Mouse (Mus musculus) gonadal fat pad, adult 2 months (tissue): ENCODE results near the gene Gper1. TPM values are rescaled to one million over a fixed set of nuclear protein-coding genes. Genes with fewer than 3 reads are reported as not detected.

Source experiments
- DNase-seq: peaks from one replicate; pipeline ENCODE4 v3.0.0-alpha.2; 2012; ENCODE audit warnings: low read depth
- polyA plus RNA-seq: library from polyadenylated mRNA; depleted of rRNA; stranded (reverse); fragments of >200 nt; gene quantifications from 2 replicates; pipeline ENCODE4 v1.2.3, GENCODE M21; 2012

Gene Gper1
- polyA plus RNA-seq, 1 experiment = 11.0 TPM

- no peak for DNase-seq
Measured at GRCm38 (mm10) chr5:139411117-139411516, 11.8 kb upstream of the Gper1 start.

DNA sequence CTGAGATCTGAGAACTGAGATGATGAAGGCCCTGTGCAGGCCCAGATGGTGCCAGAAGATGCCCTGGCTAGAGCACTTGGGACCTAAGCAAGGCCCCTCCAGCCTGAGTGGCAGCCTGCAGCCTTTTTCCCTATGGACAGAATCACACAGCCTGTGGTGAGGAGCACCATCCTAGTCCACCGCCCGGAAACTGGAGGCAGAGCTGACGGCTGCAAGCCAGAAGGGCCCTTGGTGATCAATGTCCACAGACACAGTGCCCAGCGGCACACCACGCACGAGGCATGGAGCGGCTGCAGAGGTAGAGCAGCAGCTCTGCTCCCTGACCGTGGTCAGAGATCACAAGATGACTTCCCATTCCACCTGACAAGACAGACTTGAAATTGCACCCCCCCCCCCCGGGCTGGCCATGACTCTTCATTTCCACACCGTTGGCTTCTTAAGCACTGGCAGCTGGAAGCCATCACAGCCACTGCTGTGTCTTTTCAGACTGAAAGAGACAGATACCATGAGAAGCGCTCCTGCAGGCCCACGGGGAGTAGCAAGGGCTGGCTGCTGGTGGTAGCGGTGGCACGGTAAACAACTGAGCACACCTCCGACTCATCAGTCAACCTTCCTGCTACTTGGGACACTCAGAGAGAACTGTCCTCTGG lies 11.2 kb upstream of the Gper1 start:
- DNase-seq = no peak

GRCm38 (mm10) chr5:139413545-139413944 lies 9.4 kb upstream of the Gper1 start:
- DNase-seq = no peak

DNA sequence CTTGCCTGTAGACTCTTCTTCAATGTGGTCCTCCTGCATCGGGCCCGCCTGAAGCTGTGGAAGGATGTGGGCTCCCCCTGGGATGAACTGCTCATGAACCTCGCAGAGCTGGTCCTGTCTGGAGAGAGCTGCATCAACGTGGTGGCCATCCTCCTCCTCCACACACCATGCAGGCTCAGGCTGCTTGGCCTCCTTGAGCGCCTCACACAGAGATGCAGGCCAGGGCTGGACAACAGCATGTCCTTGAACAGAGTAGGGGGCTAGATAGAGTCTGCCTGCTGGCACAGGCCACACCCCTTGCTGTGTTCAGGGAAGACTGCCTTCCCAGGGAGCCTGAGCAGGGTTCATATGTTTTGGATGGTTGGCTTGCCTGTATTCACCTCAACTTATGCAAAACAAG lies 8.0 kb upstream of the Gper1 start:
- DNase-seq = no peak

DNA sequence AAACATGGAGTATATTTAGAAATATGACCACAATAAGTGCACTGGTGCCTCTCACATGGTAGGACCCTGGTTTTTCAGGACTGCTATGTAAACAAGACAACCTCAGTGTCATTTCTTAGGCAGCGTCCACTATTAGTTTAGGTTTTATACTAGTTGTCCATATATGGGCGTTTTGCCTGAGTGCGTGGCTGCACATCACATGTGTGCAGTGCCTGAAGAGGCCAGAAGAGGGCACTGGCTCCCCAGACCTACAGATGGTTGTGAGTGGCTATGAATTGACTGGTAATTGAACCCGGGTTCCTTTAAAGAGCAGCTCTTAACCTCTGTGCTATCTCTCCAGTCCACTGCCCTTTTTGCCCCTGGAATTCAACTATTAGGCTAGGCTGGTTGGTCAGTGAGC lies 6.0 kb upstream of the Gper1 start:
- DNase-seq = no peak

DNA sequence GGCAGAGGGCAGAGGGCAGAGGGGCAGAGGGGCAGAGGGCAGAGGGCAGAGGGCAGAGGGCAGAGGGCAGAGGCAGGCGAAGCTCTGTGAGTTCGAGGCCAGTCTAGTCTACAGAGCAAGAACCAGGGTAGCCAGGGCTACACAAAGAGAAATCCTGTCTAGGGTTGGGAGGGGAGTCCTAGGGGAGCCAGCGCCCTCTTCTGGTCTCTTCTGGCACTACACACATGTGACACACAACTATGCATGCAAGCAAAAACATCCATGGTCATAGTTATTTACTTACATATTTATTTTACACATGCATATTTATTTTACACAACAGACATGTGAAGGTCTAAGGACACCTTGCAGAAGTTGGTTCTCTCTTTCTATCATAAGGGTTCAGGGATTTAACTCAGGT lies 5.5 kb upstream of the Gper1 start:
- no peak for DNase-seq

DNA sequence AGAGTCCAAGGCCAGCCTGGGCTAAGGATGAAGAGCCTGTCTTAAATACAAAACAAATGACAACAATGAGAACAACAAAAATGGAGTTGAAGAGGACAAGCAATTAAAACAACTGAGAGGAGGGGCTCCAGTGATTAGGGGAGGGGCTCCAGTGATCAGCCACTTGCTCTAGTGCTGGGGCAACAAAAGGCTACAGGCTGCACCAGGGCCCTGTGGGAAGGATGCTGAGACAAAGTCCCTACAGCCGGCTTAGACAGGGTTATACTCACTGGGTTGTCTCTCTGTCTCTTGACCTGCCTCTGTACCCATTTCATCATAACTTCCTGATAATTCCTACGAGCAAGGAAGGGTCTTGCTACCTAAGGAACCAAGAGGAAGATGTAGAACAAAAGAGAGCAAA lies 4.8 kb upstream of the Gper1 start:
- DNase-seq = no peak

DNA sequence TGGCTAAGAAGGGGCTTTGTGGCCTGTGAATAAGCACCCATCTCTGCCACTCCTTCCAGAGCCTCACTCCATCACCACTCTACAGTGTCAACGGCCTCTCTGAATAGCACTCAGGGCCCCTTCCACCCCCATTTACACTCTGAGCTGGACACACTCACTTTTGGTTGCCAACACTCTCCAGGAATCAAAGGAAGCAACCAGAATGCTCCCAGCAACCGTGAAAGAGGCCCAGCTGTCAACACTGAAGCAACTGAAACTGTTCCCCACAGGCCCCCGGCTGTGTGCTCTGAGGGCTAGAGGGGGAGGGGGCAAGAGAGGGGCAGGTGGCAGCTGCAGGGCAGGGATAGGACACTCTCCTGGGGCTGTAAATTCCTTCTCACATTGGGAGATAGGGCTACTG lies 4.3 kb upstream of the Gper1 start:
- no peak for DNase-seq

DNA sequence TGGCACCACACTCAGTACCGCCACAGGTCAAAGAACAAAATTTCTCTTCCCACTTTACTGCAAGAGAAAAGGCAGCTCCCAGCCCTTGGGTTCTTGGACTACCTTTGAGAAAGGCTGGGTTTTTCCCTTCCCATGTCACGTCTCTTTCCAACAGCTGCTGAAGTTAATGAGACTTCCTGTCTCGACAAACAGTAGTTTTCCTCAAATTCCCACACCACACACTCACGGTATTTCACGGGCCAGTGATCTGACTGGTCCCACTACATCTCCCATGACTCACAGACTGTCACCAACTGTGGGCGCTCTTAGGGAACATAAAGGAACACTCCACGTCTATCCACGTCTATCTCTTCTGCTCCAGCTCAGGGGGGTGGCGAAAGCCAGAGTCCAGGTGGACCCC lies 2.2 kb downstream of the Gper1 start:
- DNase-seq = no peak

GRCm38 (mm10) chr5:139427001-139427400 lies 4.0 kb downstream of the Gper1 start:
- no peak for DNase-seq

DNA sequence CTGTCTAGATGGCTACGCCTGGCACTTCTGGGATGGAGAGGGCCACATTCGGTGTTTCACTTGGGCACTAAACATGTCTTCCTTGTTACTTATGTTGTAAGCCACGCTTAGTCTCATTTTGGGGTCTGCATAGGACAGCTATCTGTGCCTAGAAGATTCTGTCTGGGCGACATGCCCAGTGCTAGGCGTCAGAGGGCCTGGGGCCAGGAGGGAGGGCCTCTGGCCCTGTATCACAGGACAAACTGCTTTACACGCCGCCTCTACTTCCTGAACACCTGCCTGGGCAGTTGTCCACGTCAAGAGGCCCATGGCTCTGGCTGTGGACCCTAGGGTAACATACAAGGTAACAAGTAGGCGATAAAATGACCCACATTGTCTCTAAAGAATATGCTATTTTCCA lies 5.0 kb downstream of the Gper1 start:
- DNase-seq = no peak

DNA sequence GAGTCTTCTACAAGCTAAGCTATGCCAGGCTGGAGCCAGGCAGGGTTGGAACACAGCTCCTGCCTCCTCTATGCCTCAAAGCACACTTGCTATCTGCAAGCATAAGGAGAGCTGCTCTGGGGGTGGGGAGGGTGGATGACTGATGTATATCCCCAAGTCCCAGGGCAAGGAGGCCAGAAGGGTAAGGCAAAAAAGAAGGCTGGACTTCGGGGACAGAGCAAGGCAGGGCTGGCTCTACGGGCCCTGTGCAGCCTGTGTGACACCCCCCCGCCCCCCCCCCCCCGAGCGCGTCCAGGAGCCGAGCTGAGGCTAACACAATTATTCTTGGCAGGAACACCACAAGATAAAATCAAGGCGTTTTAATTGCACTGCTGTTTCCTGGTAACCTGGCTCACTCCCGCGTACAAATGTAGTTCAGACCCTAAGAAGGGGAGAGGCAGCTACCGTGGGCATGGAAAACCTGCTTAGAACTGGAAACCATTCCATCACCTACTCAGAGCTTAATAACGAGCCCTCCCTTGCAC lies 6.9 kb downstream of the Gper1 start:
- DNase-seq = peak; percentile 22

DNA sequence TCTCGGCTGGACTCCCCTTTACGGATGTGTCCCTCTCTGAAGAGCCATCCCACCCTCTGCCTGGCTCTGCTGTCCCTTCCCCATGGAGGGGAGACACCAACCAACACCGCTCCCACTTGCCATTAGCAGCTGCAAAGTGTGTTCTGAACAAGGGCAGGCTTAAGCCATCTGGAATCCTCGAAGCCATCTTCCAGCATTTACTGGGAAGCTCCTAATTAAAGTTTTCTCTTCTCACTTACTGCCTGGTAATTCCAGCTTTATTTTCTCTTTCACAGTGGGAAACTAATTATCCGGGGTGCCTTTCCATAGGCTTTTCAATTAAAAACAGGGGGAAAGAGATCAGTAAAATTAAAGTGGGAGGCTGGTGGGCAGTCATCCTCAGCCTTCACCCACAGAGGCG lies 9.4 kb downstream of the Gper1 start:
- DNase-seq = no peak

GRCm38 (mm10) chr5:139432747-139433508 lies 10.0 kb downstream of the Gper1 start:
- DNase-seq = no peak

- no peak for DNase-seq
Measured at GRCm38 (mm10) chr5:139433842-139434568, 11.1 kb downstream of the Gper1 start.

DNA sequence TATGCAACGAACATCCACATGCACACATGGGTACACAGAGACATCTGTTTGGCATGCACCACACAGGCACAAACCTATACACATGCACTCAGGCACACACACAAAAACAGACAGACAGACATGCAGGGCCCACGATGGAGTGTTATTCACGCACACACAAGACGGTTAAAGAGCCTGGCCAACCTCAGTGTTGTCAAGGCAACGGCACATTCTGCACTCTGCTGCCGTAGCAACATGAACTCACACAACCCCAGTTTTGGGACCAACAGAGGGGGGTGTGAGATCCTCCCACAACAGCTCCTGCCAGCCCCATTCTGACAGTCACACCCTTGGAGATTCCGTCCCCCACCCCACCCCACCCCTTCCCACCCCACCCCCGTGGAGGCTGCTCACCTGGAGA lies 12.0 kb downstream of the Gper1 start:
- DNase-seq = no peak

DNA sequence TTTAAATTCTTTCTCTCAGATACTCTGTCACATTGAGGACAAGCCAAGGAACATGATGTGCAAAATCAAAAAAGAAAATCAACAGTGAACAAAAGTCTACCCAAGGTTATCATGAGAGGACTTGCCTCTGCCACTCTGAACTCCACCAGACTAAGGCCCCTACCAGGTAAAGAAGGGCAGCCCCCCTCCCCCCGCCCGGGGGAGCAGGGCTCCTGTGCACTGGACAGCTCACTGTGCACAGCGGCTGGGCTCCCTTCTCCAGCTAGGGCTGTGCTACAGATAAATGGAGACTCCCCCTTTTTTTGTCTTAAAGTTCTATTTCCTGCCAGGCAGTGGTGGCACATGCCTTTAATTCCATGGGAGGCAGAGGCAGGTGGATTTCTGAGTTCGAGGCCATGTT lies 14.8 kb downstream of the Gper1 start:
- no peak for DNase-seq

GRCm38 (mm10) chr5:139438440-139438839 lies 15.5 kb downstream of the Gper1 start:
- no peak for DNase-seq

DNA sequence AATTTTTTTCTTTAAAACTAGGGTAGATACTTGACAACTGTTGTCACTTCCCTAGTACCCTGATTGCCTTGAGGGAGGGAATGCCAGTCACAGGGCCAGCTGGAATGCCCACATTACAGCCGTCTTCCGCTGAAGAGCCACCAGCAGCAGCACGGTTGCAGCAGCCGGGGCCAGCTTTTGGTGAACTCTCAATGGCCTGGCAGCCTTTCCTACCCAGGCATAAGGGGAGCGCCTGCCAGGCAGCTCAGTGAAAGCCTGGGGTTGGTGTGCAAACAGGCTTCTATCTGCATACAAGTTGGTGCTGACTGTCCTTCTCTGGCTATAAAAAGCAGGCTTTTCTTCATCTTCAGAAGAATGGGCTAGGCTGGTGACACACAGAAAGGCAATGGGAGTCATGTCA lies 17.5 kb downstream of the Gper1 start:
- no peak for DNase-seq

DNA sequence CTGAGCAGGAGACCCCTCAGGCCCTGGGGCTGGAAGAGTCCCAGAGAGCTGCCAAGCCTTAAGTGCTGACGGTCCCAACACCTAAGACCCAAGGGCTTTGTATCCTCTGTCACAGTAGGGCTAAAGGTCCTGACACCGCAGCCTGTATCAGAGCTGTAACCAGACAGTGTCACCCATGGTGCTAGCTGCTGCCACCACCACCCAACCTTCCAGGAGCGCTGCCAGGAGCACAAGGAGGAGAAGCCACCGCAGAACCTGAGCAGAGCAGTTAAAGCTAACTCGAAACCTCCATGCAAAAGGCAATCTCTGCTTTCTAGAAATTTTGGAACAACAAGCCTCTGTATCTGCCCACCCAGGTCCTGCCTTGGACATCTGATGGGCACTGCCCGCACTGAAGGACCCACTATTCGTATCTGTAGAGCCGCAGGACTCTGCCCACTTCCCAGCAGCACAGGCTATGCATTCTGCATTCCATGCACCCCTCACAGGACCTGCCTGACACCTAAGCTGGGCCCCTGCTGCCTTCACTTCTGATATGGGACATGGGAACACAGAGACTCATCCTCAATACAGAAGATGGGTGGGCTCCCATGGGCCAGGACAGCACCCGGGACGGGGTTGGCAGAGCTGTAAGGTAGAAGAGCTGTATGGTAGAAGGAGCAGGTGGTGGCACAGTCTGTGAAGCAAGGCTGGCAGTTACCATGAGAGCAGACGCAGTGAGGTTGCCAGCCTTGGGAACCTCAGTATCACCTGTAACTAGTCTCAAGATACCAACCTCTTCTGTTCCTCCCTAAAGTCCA lies 18.2 kb downstream of the Gper1 start:
- DNase-seq = no peak

GRCm38 (mm10) chr5:139441726-139442018 lies 18.7 kb downstream of the Gper1 start:
- no peak for DNase-seq

GRCm38 (mm10) chr5:139442428-139442827 lies 19.5 kb downstream of the Gper1 start:
- DNase-seq = no peak
